Mouse (Mus musculus) spleen, postnatal 4 days (tissue): ENCODE data around the gene Scgb2b18.
"Not testable (repeated sequence)": the region's sequence is repeated elsewhere in the genome, so short reads cannot be mapped to it uniquely, and the experiment has no call there.

Experiments used
- DNase-seq, 2 experiments: peaks; one replicate each; pipeline ENCODE4 v3.0.0; 2022; ENCODE audit warnings: low spot score in 2 of 2

Scgb2b18 gene

DNA sequence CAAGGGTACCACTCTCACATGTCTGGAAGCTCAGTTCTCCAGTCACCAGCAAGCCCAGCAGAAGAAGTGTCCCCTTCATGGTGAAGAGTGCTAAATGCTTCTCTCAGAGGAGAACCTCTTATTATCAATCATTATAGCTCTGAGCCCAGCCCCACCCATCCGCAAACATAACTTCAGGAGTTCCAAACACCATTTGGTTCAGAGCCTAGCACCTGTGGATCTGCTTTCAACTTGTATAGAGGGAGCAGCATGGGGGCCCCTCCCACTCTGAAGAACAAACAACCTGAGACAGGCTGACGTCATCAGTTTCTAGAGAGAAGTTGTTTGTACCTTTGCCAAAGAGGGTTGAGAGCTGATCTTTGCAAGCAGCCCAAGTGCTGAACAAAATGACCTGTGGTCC lies at the start of gene Scgb2b18:
Scgb2b18 (minus strand) TSS at position 101 of the 400 bp plus-strand sequence.
- not testable (repeated sequence) for DNase-seq

DNA sequence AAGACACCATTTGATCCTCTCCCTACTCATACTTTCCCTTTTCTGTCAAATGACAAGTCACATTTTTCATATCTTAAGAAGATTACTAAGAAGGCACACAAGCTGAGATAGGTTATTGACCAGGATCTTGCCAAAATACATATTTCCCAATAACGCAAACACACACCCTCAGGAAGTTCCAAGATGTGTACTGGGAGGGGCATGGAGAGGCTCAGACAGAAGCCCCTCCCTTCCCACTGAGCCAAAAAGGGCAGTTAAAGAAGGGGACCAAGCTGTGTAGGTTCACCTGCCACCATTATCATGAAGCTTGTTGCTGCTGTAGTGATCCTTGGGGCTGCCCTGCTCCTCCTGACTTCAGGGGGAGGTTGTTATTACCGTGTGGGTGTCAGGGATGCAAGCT lies 11.6 kb upstream of the Scgb2b18 start, which contains the start of gene Scgb1b18:
Scgb1b18 (plus strand) TSS at position 301 of the 400 bp plus-strand sequence.
- not testable (repeated sequence) for DNase-seq
